Mouse (Mus musculus): ENCODE measurements around the gene Sema6b. TPM values are rescaled to one million over a fixed set of nuclear protein-coding genes. Genes with fewer than 3 reads are reported as not detected.
"Not testable (repeated sequence)": the region's sequence is repeated elsewhere in the genome, so short reads cannot be mapped to it uniquely, and the experiment has no call there.

Sema6b gene
- polyA plus RNA-seq, 1 experiment from 2014 or later, result 2.6 TPM

DNA sequence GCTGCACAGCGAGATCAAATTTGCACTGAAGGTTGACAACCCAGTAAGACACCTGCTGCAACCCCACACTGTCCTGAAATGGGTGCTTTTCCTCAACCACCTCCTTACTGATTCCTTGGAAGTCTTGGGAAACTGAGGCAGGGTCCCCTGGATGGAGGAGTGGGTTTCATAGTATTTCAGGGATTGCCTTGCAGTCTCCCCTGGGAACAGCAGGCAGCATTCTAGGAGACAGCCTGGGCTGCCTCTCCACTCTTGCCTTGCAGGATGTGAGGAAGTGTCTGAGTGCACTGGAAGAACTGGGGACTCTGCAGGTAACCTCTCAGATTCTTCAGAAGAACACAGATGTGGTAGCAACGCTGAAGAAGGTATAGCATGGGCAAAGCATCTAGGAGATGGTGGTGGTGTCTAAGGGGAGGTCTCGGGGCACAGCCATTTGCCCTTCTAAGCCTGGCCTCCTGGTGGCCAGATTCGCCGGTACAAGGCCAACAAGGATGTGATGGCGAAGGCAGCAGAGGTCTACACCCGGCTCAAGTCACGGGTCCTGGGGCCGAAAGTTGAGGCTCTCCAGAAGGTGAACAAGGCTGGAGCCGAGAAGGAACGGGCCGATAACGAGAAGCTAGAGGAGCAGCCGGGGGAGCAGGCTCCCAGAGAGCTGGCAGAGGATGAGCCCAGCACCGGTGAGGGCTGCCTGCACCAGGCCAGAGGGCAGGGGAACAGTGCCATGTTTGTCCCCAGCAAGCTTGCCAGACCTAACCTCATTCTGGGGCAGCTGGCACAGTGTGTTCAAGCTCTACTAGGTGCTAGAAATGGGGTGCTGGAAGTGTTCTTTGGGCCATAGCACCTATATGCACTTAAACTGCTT lies 41.2 kb downstream of the Sema6b start:
- H3K4me1 ChIP-seq, result no peaks in the 10 kb centered on the region
- no peaks in the 10 kb centered on the region for H3K9me3 ChIP-seq
- H3K4me3 ChIP-seq, result no peak overlapping the region
- H3K27ac ChIP-seq, result no peak overlapping the region
- peaks cover 97% of the 10 kb centered on the region for H3K36me3 ChIP-seq
- no peak for ATAC-seq (ENCODE audit: low FRiP score, low read depth)
- H3K9ac ChIP-seq, result no peak overlapping the region
- H3K4me2 ChIP-seq (replicated peaks), result no peak overlapping the region
- WGBS, result 90% methylated on average over 15 of the region's 15 CpGs
- H3K27me3 ChIP-seq, result no peaks in the 10 kb centered on the region

DNA sequence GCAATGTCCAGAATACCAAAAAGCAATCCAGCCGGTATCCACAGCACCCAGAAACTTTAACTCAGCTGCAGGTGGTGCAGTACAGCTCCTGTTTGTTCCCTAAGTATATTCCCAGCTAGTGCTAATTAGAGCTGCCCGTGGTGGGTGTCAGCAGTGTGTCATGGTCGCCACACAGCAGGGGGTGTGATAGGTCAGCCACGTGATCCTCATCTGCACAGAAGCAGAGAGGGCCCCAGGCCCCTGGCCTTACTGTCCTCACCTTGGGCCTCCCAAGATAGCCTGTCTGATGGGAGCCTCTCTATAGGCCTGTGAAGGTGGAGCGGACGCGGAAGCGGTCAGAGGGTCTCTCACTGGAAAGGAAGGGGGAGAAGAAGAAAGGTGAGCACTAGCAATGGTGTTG lies 42.0 kb downstream of the Sema6b start:
- Histone ChIP-seq H3K4me2 (replicated peaks) (no peak overlapping the region), H3K9me3 (no peaks in the 10 kb centered on the region), H3K9ac (no peak overlapping the region), H3K4me1 (no peaks in the 10 kb centered on the region), H3K4me3 (no peak overlapping the region), H3K36me3 (peaks cover 97% of the 10 kb centered on the region), H3K27me3 (no peaks in the 10 kb centered on the region), H3K27ac (no peak overlapping the region)
- no peak for ATAC-seq (ENCODE audit: low FRiP score, low read depth)
- 94% methylated on average over 8 of the region's 8 CpGs for WGBS

GRCm38 (mm10) chr17:56096883-56097282 lies 43.3 kb downstream of the Sema6b start:
- H3K9me3 ChIP-seq, result no peaks in the 10 kb centered on the region

DNA sequence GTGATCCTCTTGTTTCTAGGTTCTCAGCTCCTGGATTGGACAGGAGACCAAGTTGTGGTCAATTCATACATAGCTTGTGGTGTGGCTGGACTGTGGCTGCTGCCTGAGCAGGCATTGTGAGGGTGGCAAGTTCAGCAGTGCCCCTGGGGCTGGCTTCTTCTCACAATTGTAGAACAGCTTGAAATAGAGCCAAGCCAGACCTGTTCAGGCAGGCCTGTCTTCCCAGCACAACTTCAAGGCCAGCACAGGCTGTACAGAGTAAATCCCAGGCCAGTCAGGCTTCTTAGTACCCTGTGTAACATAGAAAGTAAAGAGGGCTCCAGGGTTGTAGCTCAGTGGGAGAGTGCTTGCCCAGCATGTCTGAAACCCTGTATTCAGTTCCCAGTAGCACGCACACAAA lies 47.3 kb downstream of the Sema6b start:
- H3K4me1 ChIP-seq, result no peaks in the 10 kb centered on the region
- no peaks in the 10 kb centered on the region for H3K9me3 ChIP-seq
- 96% methylated on average over 1 of the region's 1 CpGs for WGBS
- H3K27me3 ChIP-seq, result no peaks in the 10 kb centered on the region
- no peak overlapping the region; the same call in 1 of the 2 replicates for H3K9ac ChIP-seq
- ATAC-seq (ENCODE audit: low FRiP score, low read depth), result no peak
- no peak overlapping the region for H3K4me3 ChIP-seq
- H3K4me2 ChIP-seq (replicated peaks), result no peak overlapping the region
- no peak overlapping the region for H3K27ac ChIP-seq
- peaks cover 82% of the 10 kb centered on the region for H3K36me3 ChIP-seq

More at GRCm38 (mm10) chr17:56096883-56097282, 43.3 kb downstream of the Sema6b start:
- WGBS, result 93% methylated on average over 12 of the region's 12 CpGs
- H3K4me2 ChIP-seq (replicated peaks), result no peak overlapping the region
- H3K27ac ChIP-seq, result no peak overlapping the region
- H3K4me1 ChIP-seq, result no peaks in the 10 kb centered on the region
- ATAC-seq (ENCODE audit: low FRiP score, low read depth), result no peak
- no peak overlapping the region for H3K4me3 ChIP-seq
- H3K9ac ChIP-seq, result no peak overlapping the region
- no peaks in the 10 kb centered on the region for H3K27me3 ChIP-seq
- H3K36me3 ChIP-seq, result peaks cover 91% of the 10 kb centered on the region

GRCm38 (mm10) chr17:56092312-56092711 lies 47.8 kb downstream of the Sema6b start:
- no peak overlapping the region for H3K4me3 ChIP-seq
- H3K36me3 ChIP-seq, result peaks cover 82% of the 10 kb centered on the region
- no peak overlapping the region for H3K9ac ChIP-seq
- WGBS, result 73% methylated on average over 1 of the region's 1 CpGs
- H3K4me2 ChIP-seq (replicated peaks), result no peak overlapping the region
- no peak overlapping the region for H3K27ac ChIP-seq
- H3K9me3 ChIP-seq, result no peaks in the 10 kb centered on the region
- no peaks in the 10 kb centered on the region for H3K4me1 ChIP-seq
- H3K27me3 ChIP-seq, result no peaks in the 10 kb centered on the region
- ATAC-seq (ENCODE audit: low FRiP score, low read depth), result no peak

- H3K4me3 ChIP-seq, result peak overlapping the region; percentile 90
- ATAC-seq (ENCODE audit: low FRiP score, low read depth), result peak; percentile 29
- H3K9me3 ChIP-seq, result no peaks in the 10 kb centered on the region
- H3K27ac ChIP-seq, result peak overlapping the region; percentile 74
- 5% methylated on average over 8 of the region's 8 CpGs for WGBS
- H3K36me3 ChIP-seq, result peaks cover 27% of the 10 kb centered on the region
- no peaks in the 10 kb centered on the region for H3K27me3 ChIP-seq
- H3K4me2 ChIP-seq (replicated peaks), result peak overlapping the region; percentile 100
- peak overlapping the region; percentile 84 for H3K9ac ChIP-seq
- peaks cover 25% of the 10 kb centered on the region for H3K4me1 ChIP-seq
These were observed 59.2 kb downstream of the Sema6b start for GRCm38 (mm10) chr17:56080781-56081585.

- peak overlapping the region; percentile 73; the same call in 1 of the 2 replicates for H3K27ac ChIP-seq
- no peaks in the 10 kb centered on the region for H3K9me3 ChIP-seq
- H3K4me2 ChIP-seq (replicated peaks), result peak overlapping the region; percentile 100
- peak overlapping the region; percentile 84 for H3K9ac ChIP-seq
- peaks cover 23% of the 10 kb centered on the region for H3K36me3 ChIP-seq
- peak overlapping the region; percentile 90 for H3K4me3 ChIP-seq
- H3K4me1 ChIP-seq, result peaks cover 33% of the 10 kb centered on the region
- ATAC-seq (ENCODE audit: low FRiP score, low read depth), result no peak
- H3K27me3 ChIP-seq, result no peaks in the 10 kb centered on the region
- under 1% methylated on average over 11 of the region's 11 CpGs for WGBS
These were observed 60.2 kb downstream of the Sema6b start for GRCm38 (mm10) chr17:56079921-56080320.

DNA sequence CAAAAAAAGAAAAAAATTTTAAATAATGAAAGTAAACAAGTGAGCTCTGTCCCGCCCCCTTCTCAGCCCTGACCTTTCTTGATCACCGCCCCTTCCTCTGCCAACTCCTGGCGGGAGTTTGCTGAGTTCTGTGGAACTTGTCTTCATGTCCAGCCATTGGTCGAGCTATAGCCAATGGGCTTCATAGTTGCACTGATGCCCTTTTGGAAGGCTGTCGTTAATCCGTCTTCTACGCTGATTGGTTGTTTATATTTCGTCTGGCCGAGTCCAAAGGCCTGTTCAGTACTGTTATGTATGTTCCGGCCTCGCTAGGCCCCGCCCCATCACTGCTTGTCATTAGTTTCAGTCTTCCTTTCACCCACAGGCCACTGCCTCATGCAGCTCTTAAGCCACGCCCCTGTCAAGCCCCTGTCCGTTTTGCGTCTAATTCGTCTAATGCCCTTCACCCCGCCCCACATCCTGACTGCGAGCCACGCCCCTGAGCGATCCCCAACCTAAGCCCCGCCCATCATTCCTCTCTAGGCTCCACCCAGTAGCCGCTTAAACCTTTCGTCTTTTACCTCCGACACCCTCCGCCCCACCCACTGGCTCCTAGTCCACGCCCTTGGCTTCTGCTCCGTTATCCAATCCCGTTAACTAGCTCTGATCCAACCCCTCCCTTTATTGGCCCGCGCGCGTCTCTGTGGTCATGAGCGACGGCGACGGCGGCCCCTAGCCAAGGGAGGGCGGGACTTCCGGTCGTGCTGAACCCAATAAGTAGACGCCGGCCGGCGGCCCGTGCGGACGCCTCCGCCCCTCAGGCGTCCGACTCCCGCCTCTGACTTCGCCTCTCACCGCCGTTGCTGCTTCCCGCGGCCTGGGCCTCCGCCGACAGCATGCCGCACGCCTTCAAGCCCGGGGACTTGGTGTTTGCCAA lies 61.0 kb downstream of the Sema6b start, which contains the start of gene Hdgfl2:
TSS of gene Hdgfl2 (plus strand) at position 755 of the 916 bp plus-strand sequence.
- H3K9ac ChIP-seq, result peak within 1 kb of the TSS; percentile 84
- peaks cover 19% of the 10 kb centered on the region for H3K36me3 ChIP-seq
- no peaks in the 10 kb centered on the region for H3K9me3 ChIP-seq
- H3K27ac ChIP-seq, result peak within 1 kb of the TSS; percentile 73; the same call in 1 of the 2 replicates
- H3K4me1 ChIP-seq, result peaks cover 36% of the 10 kb centered on the region
- H3K27me3 ChIP-seq, result no peaks in the 10 kb centered on the region
- under 1% methylated on average over 61 of the region's 61 CpGs for WGBS
- peak; percentile 94 for ATAC-seq (ENCODE audit: low FRiP score, low read depth)
- H3K4me3 ChIP-seq, result peak within 1 kb of the TSS; percentile 90
- peak within 1 kb of the TSS; percentile 100 for H3K4me2 ChIP-seq (replicated peaks)

DNA sequence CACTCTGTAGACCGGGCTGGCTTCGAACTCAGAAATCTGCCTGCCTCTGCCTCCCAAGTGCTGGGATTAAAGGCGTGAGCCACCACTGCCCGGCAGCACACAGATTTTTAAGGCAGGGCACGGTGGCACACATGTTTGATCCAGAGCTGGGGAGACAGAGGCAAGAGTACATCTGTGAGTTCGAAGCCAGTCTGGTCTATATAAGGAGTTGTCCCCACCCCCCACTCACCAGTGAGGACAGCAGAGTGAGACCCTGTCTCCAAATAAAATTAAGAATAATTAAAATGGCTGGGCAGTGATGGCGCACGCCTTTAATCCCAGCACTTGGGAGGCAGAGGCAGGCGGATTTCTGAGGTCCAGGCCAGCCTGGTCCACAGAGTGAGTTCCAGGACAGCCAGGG lies 61.8 kb downstream of the Sema6b start:
- Histone ChIP-seq H3K4me1 (peaks cover 42% of the 10 kb centered on the region), H3K4me2 (replicated peaks) (peak overlapping the region; percentile 52), H3K36me3 (peaks cover 14% of the 10 kb centered on the region), H3K4me3 (peak overlapping the region; percentile 90)
- 65% methylated on average over 9 of the region's 9 CpGs for WGBS
- not testable (repeated sequence) for H3K27me3 ChIP-seq; H3K27ac ChIP-seq; H3K9me3 ChIP-seq; H3K9ac ChIP-seq; ATAC-seq (ENCODE audit: low FRiP score, low read depth)

DNA sequence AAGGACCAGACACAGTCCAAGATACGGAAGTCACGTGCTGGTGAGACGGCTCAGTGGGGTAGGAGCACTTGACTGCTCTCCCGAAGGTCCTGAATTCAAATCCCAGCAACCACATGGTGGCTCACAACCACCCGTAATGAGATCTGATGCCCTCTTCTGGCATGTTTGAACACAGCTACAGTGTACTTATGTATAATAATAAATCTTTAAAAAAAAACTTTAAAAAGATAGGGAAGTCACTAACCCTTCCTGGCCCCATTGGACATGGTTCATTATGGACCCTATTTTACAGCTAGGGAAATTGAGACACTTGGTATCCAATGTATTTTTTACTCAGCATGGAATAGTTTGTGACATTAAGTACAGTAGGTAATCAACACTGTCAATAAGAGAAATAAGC lies 62.6 kb downstream of the Sema6b start:
- Histone ChIP-seq H3K4me3 (no peak overlapping the region), H3K27ac (no peak overlapping the region), H3K9me3 (no peaks in the 10 kb centered on the region), H3K27me3 (no peaks in the 10 kb centered on the region), H3K9ac (no peak overlapping the region), H3K36me3 (peaks cover 11% of the 10 kb centered on the region), H3K4me2 (replicated peaks) (no peak overlapping the region), H3K4me1 (peaks cover 49% of the 10 kb centered on the region)
- no peak for ATAC-seq (ENCODE audit: low FRiP score, low read depth)
- 92% methylated on average over 5 of the region's 5 CpGs for WGBS

- peak within 1 kb of the TSS; percentile 73 for H3K4me2 ChIP-seq (replicated peaks)
- peak within 1 kb of the TSS; percentile 76 for H3K4me3 ChIP-seq
- peak; percentile 16 for ATAC-seq (ENCODE audit: low FRiP score, low read depth)
- H3K4me1 ChIP-seq, result peaks cover 25% of the 10 kb centered on the region
- H3K27me3 ChIP-seq, result no peaks in the 10 kb centered on the region
- peak within 1 kb of the TSS; percentile 83 for H3K9ac ChIP-seq
- H3K27ac ChIP-seq, result peak within 1 kb of the TSS; percentile 95
- no peaks in the 10 kb centered on the region for H3K9me3 ChIP-seq
- peaks cover 33% of the 10 kb centered on the region for H3K36me3 ChIP-seq
- under 1% methylated on average over 35 of the region's 35 CpGs for WGBS
These were observed 65.3 kb downstream of the Sema6b start, which contains the start of gene Ubxn6 for GRCm38 (mm10) chr17:56074827-56075208. Gene Ubxn6 (minus strand): TSS chr17:56075028.

Data from limb, embryonic 13.5 days (tissue).